Mouse (Mus musculus): ENCODE data around the gene Cdc34. TPM values are rescaled to one million over a fixed set of nuclear protein-coding genes. Genes with fewer than 3 reads are reported as not detected.

The Cdc34 gene
- polyA plus RNA-seq, 1 experiment from 2014 or later: 213 TPM

GRCm38 (mm10) chr10:79713163-79713562 is 31.2 kb downstream of the Cdc34 start:
- 42% methylated on average over 1 of the region's 1 CpGs for WGBS
- Histone ChIP-seq H3K4me2 (peak overlapping the region; percentile 32), H3K36me3 (ENCODE audit: control insufficient read depth, insufficient read depth, low read length) (peaks cover 34% of the 10 kb centered on the region), H3K9ac (ENCODE audit: low read depth, low read length) (peak overlapping the region; percentile 11; the same call in 1 of the 2 replicates), H3K9me3 (ENCODE audit: control insufficient read depth, low read length) (no peaks in the 10 kb centered on the region), H3K4me1 (replicated peaks; ENCODE audit: control insufficient read depth, insufficient read depth, low read length) (peaks cover 28% of the 10 kb centered on the region), H3K4me3 (ENCODE audit: low read depth, low read length) (no peak overlapping the region), H3K27ac (ENCODE audit: low read depth, low read length) (peak overlapping the region; percentile 60), H3K27me3 (replicated peaks; ENCODE audit: control insufficient read depth, insufficient read depth, low read length) (peaks cover 37% of the 10 kb centered on the region)
- no peak for ATAC-seq (replicated peaks; ENCODE audit: low FRiP score)
- DNase-seq (ENCODE audit: low spot score): no peak

GRCm38 (mm10) chr10:79714996-79715395 is 33.0 kb downstream of the Cdc34 start:
- Histone ChIP-seq H3K27me3 (replicated peaks; ENCODE audit: control insufficient read depth, insufficient read depth, low read length) (peaks cover 50% of the 10 kb centered on the region), H3K4me1 (replicated peaks; ENCODE audit: control insufficient read depth, insufficient read depth, low read length) (peaks cover 14% of the 10 kb centered on the region)
- no peak for ATAC-seq (replicated peaks; ENCODE audit: low FRiP score)

GRCm38 (mm10) chr10:79716254-79716987 is 34.4 kb downstream of the Cdc34 start, which contains the start of gene Hcn2:
Hcn2 (plus strand) TSS chr10:79716634.
- Histone ChIP-seq H3K27me3 (replicated peaks; ENCODE audit: control insufficient read depth, insufficient read depth, low read length) (peaks cover 54% of the 10 kb centered on the region), H3K9me3 (ENCODE audit: control insufficient read depth, low read length) (no peaks in the 10 kb centered on the region), H3K36me3 (ENCODE audit: control insufficient read depth, insufficient read depth, low read length) (peaks cover 7% of the 10 kb centered on the region; the same call in 1 of the 2 replicates), H3K4me3 (ENCODE audit: low read depth, low read length) (peak within 1 kb of the TSS; percentile 67), H3K9ac (ENCODE audit: low read depth, low read length) (0 out of 2 replicates have a peak within 1 kb of the TSS, but pooled peaks have one; percentile 25), H3K27ac (ENCODE audit: low read depth, low read length) (no peak within 1 kb of the TSS), H3K4me2 (peak within 1 kb of the TSS; percentile 91), H3K4me1 (replicated peaks; ENCODE audit: control insufficient read depth, insufficient read depth, low read length) (peaks cover 14% of the 10 kb centered on the region)
- ATAC-seq (replicated peaks; ENCODE audit: low FRiP score) (no peak; the same call in 1 of the 2 replicates), DNase-seq (ENCODE audit: low spot score) (no peak)
- WGBS: 2% methylated on average over 64 of the region's 91 CpGs

More at GRCm38 (mm10) chr10:79714996-79715395, 33.0 kb downstream of the Cdc34 start:
- Histone ChIP-seq H3K27ac (ENCODE audit: low read depth, low read length) (no peak overlapping the region), H3K4me2 (no peak overlapping the region), H3K4me3 (ENCODE audit: low read depth, low read length) (no peak overlapping the region), H3K36me3 (ENCODE audit: control insufficient read depth, insufficient read depth, low read length) (peaks cover 21% of the 10 kb centered on the region), H3K9me3 (ENCODE audit: control insufficient read depth, low read length) (no peaks in the 10 kb centered on the region), H3K9ac (ENCODE audit: low read depth, low read length) (no peak overlapping the region)
- no peak for DNase-seq (ENCODE audit: low spot score)
- WGBS: 61% methylated on average over 4 of the region's 4 CpGs

DNA sequence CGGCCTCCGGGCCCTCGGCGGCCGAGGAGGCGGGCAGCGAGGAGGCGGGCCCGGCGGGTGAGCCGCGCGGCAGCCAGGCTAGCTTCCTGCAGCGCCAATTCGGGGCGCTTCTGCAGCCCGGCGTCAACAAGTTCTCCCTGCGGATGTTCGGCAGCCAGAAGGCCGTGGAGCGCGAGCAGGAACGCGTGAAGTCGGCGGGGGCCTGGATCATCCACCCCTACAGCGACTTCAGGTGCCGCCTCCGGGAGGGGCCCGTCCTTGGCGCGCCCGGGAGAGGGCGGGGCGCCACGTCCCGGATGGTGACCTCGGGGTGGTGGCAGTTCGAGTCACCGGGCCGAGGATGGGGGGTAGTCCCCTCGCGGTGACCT is 35.0 kb downstream of the Cdc34 start:
- H3K4me1 ChIP-seq (replicated peaks; ENCODE audit: control insufficient read depth, insufficient read depth, low read length): peaks cover 14% of the 10 kb centered on the region
- 1% methylated on average over 44 of the region's 44 CpGs for WGBS
- no peaks in the 10 kb centered on the region for H3K9me3 ChIP-seq (ENCODE audit: control insufficient read depth, low read length)
- peak overlapping the region; percentile 67 for H3K4me3 ChIP-seq (ENCODE audit: low read depth, low read length)
- H3K36me3 ChIP-seq (ENCODE audit: control insufficient read depth, insufficient read depth, low read length): 0 out of 2 replicates have a peak, but pooled peaks cover 2% of the 10 kb centered on the region
- no peak for DNase-seq (ENCODE audit: low spot score)
- peak overlapping the region; percentile 91 for H3K4me2 ChIP-seq
- H3K27ac ChIP-seq (ENCODE audit: low read depth, low read length): no peak overlapping the region
- peaks cover 54% of the 10 kb centered on the region for H3K27me3 ChIP-seq (replicated peaks; ENCODE audit: control insufficient read depth, insufficient read depth, low read length)
- ATAC-seq (replicated peaks; ENCODE audit: low FRiP score): no peak
- H3K9ac ChIP-seq (ENCODE audit: low read depth, low read length): 0 out of 2 replicates have a peak overlapping the region, but pooled peaks have one; percentile 25

DNA sequence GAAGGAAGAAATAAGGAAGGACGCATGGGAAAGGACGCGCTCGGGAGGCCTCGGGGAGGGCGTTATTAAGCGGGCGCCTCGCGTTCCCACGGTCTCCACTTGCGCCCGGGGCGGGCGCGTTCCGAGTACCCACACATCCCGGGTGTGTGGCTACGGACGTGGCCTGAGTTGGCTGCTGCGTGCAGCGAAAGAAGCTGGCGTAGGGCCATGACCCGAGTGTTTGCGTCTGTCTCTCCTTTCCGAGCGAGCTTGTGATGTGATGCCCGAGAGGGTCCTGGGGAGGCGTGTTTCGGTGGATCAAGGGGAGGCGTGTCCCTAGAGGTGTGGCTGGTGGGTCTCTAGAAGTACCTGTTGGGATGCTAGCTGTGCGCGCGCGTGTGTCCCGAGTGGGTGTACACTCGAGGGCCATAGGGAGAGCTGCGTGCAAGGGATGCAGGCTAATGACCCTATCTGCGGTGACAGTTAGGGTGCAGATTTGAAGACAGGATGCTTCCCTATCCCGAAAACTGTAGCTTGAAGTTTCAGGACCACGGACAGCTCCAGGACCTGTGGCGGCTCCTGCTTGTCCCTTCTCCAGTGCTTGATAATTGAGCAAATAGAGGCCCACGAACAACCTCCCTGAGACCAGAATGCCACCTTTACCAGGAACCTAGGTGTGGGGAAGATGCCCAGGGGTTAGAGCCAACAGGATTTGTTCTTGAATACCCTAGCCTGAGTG is 35.8 kb downstream of the Cdc34 start:
- Histone ChIP-seq H3K9me3 (ENCODE audit: control insufficient read depth, low read length) (no peaks in the 10 kb centered on the region), H3K27ac (ENCODE audit: low read depth, low read length) (no peak overlapping the region), H3K4me3 (ENCODE audit: low read depth, low read length) (0 out of 2 replicates have a peak overlapping the region, but pooled peaks have one; percentile 67), H3K36me3 (ENCODE audit: control insufficient read depth, insufficient read depth, low read length) (no peaks in the 10 kb centered on the region), H3K4me2 (peak overlapping the region; percentile 91), H3K27me3 (replicated peaks; ENCODE audit: control insufficient read depth, insufficient read depth, low read length) (peaks cover 54% of the 10 kb centered on the region), H3K9ac (ENCODE audit: low read depth, low read length) (no peak overlapping the region), H3K4me1 (replicated peaks; ENCODE audit: control insufficient read depth, insufficient read depth, low read length) (peaks cover 7% of the 10 kb centered on the region)
- DNase-seq (ENCODE audit: low spot score) (peak; percentile 78), ATAC-seq (replicated peaks; ENCODE audit: low FRiP score) (no peak; the same call in 1 of the 2 replicates)
- 7% methylated on average over 43 of the region's 43 CpGs for WGBS

GRCm38 (mm10) chr10:79721089-79721488 is 39.1 kb downstream of the Cdc34 start:
- peaks cover 37% of the 10 kb centered on the region for H3K27me3 ChIP-seq (replicated peaks; ENCODE audit: control insufficient read depth, insufficient read depth, low read length)

GRCm38 (mm10) chr10:79723047-79723446 is 41.1 kb downstream of the Cdc34 start:
- no peak overlapping the region for H3K9ac ChIP-seq (ENCODE audit: low read depth, low read length)
- H3K9me3 ChIP-seq (ENCODE audit: control insufficient read depth, low read length): no peaks in the 10 kb centered on the region
- ATAC-seq (replicated peaks; ENCODE audit: low FRiP score) (no peak), DNase-seq (ENCODE audit: low spot score) (no peak)
- peaks cover 18% of the 10 kb centered on the region for H3K27me3 ChIP-seq (replicated peaks; ENCODE audit: control insufficient read depth, insufficient read depth, low read length)
- no peak overlapping the region for H3K4me3 ChIP-seq (ENCODE audit: low read depth, low read length)
- 69% methylated on average over 6 of the region's 6 CpGs for WGBS
- no peak overlapping the region for H3K27ac ChIP-seq (ENCODE audit: low read depth, low read length)
- H3K4me2 ChIP-seq: no peak overlapping the region
- no peaks in the 10 kb centered on the region for H3K36me3 ChIP-seq (ENCODE audit: control insufficient read depth, insufficient read depth, low read length)
- H3K4me1 ChIP-seq (replicated peaks; ENCODE audit: control insufficient read depth, insufficient read depth, low read length): no peaks in the 10 kb centered on the region

More at GRCm38 (mm10) chr10:79721089-79721488, 39.1 kb downstream of the Cdc34 start:
- Histone ChIP-seq H3K36me3 (ENCODE audit: control insufficient read depth, insufficient read depth, low read length) (no peaks in the 10 kb centered on the region), H3K9me3 (ENCODE audit: control insufficient read depth, low read length) (no peaks in the 10 kb centered on the region), H3K4me2 (no peak overlapping the region), H3K4me3 (ENCODE audit: low read depth, low read length) (no peak overlapping the region), H3K4me1 (replicated peaks; ENCODE audit: control insufficient read depth, insufficient read depth, low read length) (peaks cover 4% of the 10 kb centered on the region; the same call in 1 of the 2 replicates), H3K9ac (ENCODE audit: low read depth, low read length) (no peak overlapping the region), H3K27ac (ENCODE audit: low read depth, low read length) (no peak overlapping the region)
- no peak for DNase-seq (ENCODE audit: low spot score)
- no peak for ATAC-seq (replicated peaks; ENCODE audit: low FRiP score)
- WGBS: 65% methylated on average over 5 of the region's 5 CpGs

- no peak overlapping the region for H3K27ac ChIP-seq (ENCODE audit: low read depth, low read length)
- no peak for ATAC-seq (replicated peaks; ENCODE audit: low FRiP score)
- H3K4me2 ChIP-seq: no peak overlapping the region
- no peaks in the 10 kb centered on the region for H3K9me3 ChIP-seq (ENCODE audit: control insufficient read depth, low read length)
- no peak overlapping the region for H3K4me3 ChIP-seq (ENCODE audit: low read depth, low read length)
- H3K36me3 ChIP-seq (ENCODE audit: control insufficient read depth, insufficient read depth, low read length): no peaks in the 10 kb centered on the region
- no peak for DNase-seq (ENCODE audit: low spot score)
- no peak overlapping the region for H3K9ac ChIP-seq (ENCODE audit: low read depth, low read length)
- 75% methylated on average over 7 of the region's 7 CpGs for WGBS
- H3K4me1 ChIP-seq (replicated peaks; ENCODE audit: control insufficient read depth, insufficient read depth, low read length): no peaks in the 10 kb centered on the region
- peaks cover 11% of the 10 kb centered on the region; the same call in 1 of the 2 replicates for H3K27me3 ChIP-seq (replicated peaks; ENCODE audit: control insufficient read depth, insufficient read depth, low read length)
Observed at GRCm38 (mm10) chr10:79723692-79724091, 41.7 kb downstream of the Cdc34 start.

Data from liver, embryonic 11.5 days (tissue).